Mouse (Mus musculus) bone marrow, adult 2 months (tissue): ENCODE data around the gene Slc2a10.

Experiments used
- CTCF ChIP-seq: fragments of 200-500 bp; IDR thresholded peaks from 2 replicates; pipeline ENCODE4 v1.5.1; 2011; ENCODE audit warnings: low read length, control low read depth; ENCODE audit not compliant: control insufficient read depth, insufficient read depth
- POLR2A ChIP-seq: fragments of 200-500 bp; IDR thresholded peaks from 2 replicates; pipeline ENCODE4 v1.6.1; 2011; ENCODE audit warnings: low read depth, mild to moderate bottlenecking, control low read depth, low read length, borderline replicate concordance; ENCODE audit not compliant: control insufficient read depth

- TF ChIP-seq POLR2A = no peak
- TF ChIP-seq CTCF = no peak
Observed at GRCm38 (mm10) chr2:165567820-165568219, 64.2 kb downstream of the Slc2a10 start.
